Mouse (Mus musculus) olfactory bulb, adult 2 months (tissue): ENCODE data around the gene Spsb2.

Source experiments
- CTCF ChIP-seq: fragments of 200-500 bp; IDR thresholded peaks from 2 replicates; pipeline ENCODE4 v1.5.1; 2012; ENCODE audit warnings: low read depth, mild to moderate bottlenecking, low read length, moderate library complexity; ENCODE audit not compliant: insufficient read depth
- POLR2A ChIP-seq: fragments of 200-500 bp; IDR thresholded peaks from 2 replicates; pipeline ENCODE4 v1.6.1; 2012; ENCODE audit warnings: mild to moderate bottlenecking, low read depth, low read length, moderate library complexity; ENCODE audit not compliant: insufficient read depth

GRCm38 (mm10) chr6:124817971-124818370, 9.5 kb downstream of the Spsb2 start:
- TF ChIP-seq CTCF (no peak), POLR2A (no peak)
